In the genomic region with DNA sequence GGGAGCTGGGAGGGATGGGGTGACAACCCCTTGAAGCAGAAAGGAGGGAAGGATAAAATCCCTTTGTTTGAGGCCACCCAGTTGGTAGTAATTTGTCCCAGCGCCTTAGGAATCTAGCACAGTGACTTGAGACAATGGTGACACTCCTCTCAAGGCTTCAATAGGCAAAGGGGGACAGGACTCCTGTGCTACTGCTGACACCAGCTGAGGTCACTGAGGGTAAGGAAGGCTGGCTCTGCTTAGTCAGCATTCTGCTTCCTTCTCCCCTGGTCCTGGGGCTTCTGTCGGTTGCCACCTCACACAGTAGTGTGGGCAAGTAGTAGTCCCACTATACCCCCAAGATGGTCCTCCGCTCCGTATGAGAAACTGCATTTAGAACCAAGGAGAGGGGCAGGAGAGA, we compare ENCODE assay signal across 11 mouse cellular contexts. TPM values are rescaled to one million over a fixed set of nuclear protein-coding genes. Genes with fewer than 3 reads are reported as not detected.
DNase-seq lines count a peak whose midpoint lies in the region; ATAC-seq and TF ChIP-seq lines count a peak whose summit lies in the region.
"Had no signal": no experiment of that assay in that cellular context is flagged by ENCODE, and none has a peak within 500 bp of the region (broad histone marks: within the 10 kb centered on the region; RNA-seq: fewer than 3 reads in every experiment).

No protein-coding gene starts in this region.

- peak; percentile 24 for DNase-seq in embryo, embryonic 11 days
- DNase-seq in midbrain, postnatal 0 days (ENCODE audit: low spot score), result no peak
- no peak for DNase-seq in right cerebral cortex, postnatal 10 days (ENCODE audit: low spot score in 2 of 2)
- no peak for DNase-seq in layer of hippocampus, postnatal 14 days (ENCODE audit: low spot score in 2 of 2)
- DNase-seq: lung, adult 2 months; spleen, adult 18-20 months had no signal

- H3K27ac ChIP-seq in intestine, postnatal 0 days (ENCODE audit: low read depth, low read length), result 0 out of 2 replicates have a peak overlapping the region, but pooled peaks have one; percentile 86
- H3K27ac ChIP-seq in intestine, embryonic 16.5 days (ENCODE audit: low read length), result no peak overlapping the region
- peak overlapping the region; percentile 91 for H3K27ac ChIP-seq in hindbrain, embryonic 13.5 days
- peak overlapping the region; percentile 57; the same call in 1 of the 2 replicates for H3K27ac ChIP-seq in midbrain, postnatal 0 days (ENCODE audit: low read depth, low read length)

- no peak overlapping the region for H3K4me2 ChIP-seq in intestine, postnatal 0 days (replicated peaks; ENCODE audit: low read depth)
- no peak overlapping the region for H3K4me2 ChIP-seq in intestine, embryonic 16.5 days (ENCODE audit: low read depth, low read length)
- H3K4me2 ChIP-seq in hindbrain, embryonic 13.5 days, result no peak overlapping the region
- H3K4me2 ChIP-seq in midbrain, postnatal 0 days (ENCODE audit: low read depth, low read length, poor library complexity, severe bottlenecking), result no peak overlapping the region

- H3K36me3 ChIP-seq in intestine, postnatal 0 days (ENCODE audit: control insufficient read depth, insufficient read depth), result no peaks in the 10 kb centered on the region
- no peaks in the 10 kb centered on the region for H3K36me3 ChIP-seq in intestine, embryonic 16.5 days (ENCODE audit: control insufficient read depth, insufficient read depth, low read length)
- no peaks in the 10 kb centered on the region for H3K36me3 ChIP-seq in hindbrain, embryonic 13.5 days
- no peaks in the 10 kb centered on the region for H3K36me3 ChIP-seq in midbrain, postnatal 0 days (ENCODE audit: insufficient read depth, low read length)

- 70% methylated on average over 4 of the region's 4 CpGs for WGBS in intestine, postnatal 0 days
- 60% methylated on average over 4 of the region's 4 CpGs for WGBS in intestine, embryonic 16.5 days
- WGBS in hindbrain, embryonic 13.5 days, result 21% methylated on average over 4 of the region's 4 CpGs
- WGBS in midbrain, postnatal 0 days, result 38% methylated on average over 4 of the region's 4 CpGs

- ATAC-seq in intestine, postnatal 0 days, result no peak
- no peak for ATAC-seq in intestine, embryonic 16.5 days
- ATAC-seq in hindbrain, embryonic 13.5 days (ENCODE audit: low FRiP score), result no peak
- ATAC-seq in midbrain, postnatal 0 days (ENCODE audit: low FRiP score), result no peak
- ATAC-seq: inflammation-experienced regulatory T-cells, adult 6 months had no signal

- no peaks in the 10 kb centered on the region for H3K27me3 ChIP-seq in intestine, postnatal 0 days (replicated peaks; ENCODE audit: control insufficient read depth, insufficient read depth, low read length)
- H3K27me3 ChIP-seq in intestine, embryonic 16.5 days (replicated peaks; ENCODE audit: control insufficient read depth, insufficient read depth, low read length), result no peaks in the 10 kb centered on the region
- no peaks in the 10 kb centered on the region for H3K27me3 ChIP-seq in hindbrain, embryonic 13.5 days
- H3K27me3 ChIP-seq in midbrain, postnatal 0 days (ENCODE audit: insufficient read depth, low read length), result no peaks in the 10 kb centered on the region
- H3K27me3 ChIP-seq: megakaryocyte, embryonic 14.5 days had no signal

- no peak for TF ChIP-seq CTCF in intestine, postnatal 0 days (IDR thresholded peaks at IDR 0.05; ENCODE audit: low read depth)
- TF ChIP-seq CTCF in midbrain, postnatal 0 days (IDR thresholded peaks at IDR 0.05), result no peak

- H3K4me1 ChIP-seq in intestine, postnatal 0 days (replicated peaks; ENCODE audit: control insufficient read depth, insufficient read depth, low read length), result peaks cover 17% of the 10 kb centered on the region
- H3K4me1 ChIP-seq in intestine, embryonic 16.5 days (ENCODE audit: control insufficient read depth, insufficient read depth, low read length), result peaks cover 49% of the 10 kb centered on the region
- H3K4me1 ChIP-seq in hindbrain, embryonic 13.5 days (replicated peaks), result peaks cover 54% of the 10 kb centered on the region
- peaks cover 21% of the 10 kb centered on the region for H3K4me1 ChIP-seq in midbrain, postnatal 0 days (ENCODE audit: insufficient read depth, low read length)

- H3K9me3 ChIP-seq in intestine, postnatal 0 days (ENCODE audit: control insufficient read depth), result no peaks in the 10 kb centered on the region
- H3K9me3 ChIP-seq in intestine, embryonic 16.5 days (ENCODE audit: control insufficient read depth, low read length), result no peaks in the 10 kb centered on the region
- H3K9me3 ChIP-seq in hindbrain, embryonic 13.5 days, result no peaks in the 10 kb centered on the region
- no peaks in the 10 kb centered on the region for H3K9me3 ChIP-seq in midbrain, postnatal 0 days (ENCODE audit: low read length)

- H3K4me3 ChIP-seq in intestine, postnatal 0 days (ENCODE audit: low read depth, low read length), result no peak overlapping the region
- no peak overlapping the region for H3K4me3 ChIP-seq in intestine, embryonic 16.5 days (ENCODE audit: low read length)
- no peak overlapping the region for H3K4me3 ChIP-seq in hindbrain, embryonic 13.5 days
- H3K4me3 ChIP-seq in midbrain, postnatal 0 days (ENCODE audit: low read depth, low read length), result no peak overlapping the region

- H3K9ac ChIP-seq in intestine, postnatal 0 days (ENCODE audit: low read depth, low read length), result no peak overlapping the region
- no peak overlapping the region for H3K9ac ChIP-seq in intestine, embryonic 16.5 days (ENCODE audit: low read depth, low read length)
- no peak overlapping the region; the same call in 1 of the 2 replicates for H3K9ac ChIP-seq in hindbrain, embryonic 13.5 days
- no peak overlapping the region for H3K9ac ChIP-seq in midbrain, postnatal 0 days (replicated peaks; ENCODE audit: low read length, poor library complexity, severe bottlenecking)

RNA-seq across cellular contexts. Expression of a gene that starts 17.2 kb away (rescaled TPM):
- polyA plus RNA-seq in intestine, postnatal 0 days (2015; fragmentation: Nextera tagmentation; extraction: Ambion mirVana), result 31.9 and 32.3 TPM in 2 replicates
- polyA plus RNA-seq in intestine, embryonic 16.5 days (2015; fragmentation: Nextera tagmentation; extraction: Ambion mirVana), result 14.1 and 23.8 TPM in 2 replicates
- 10.0 and 10.4 TPM in 2 replicates for polyA plus RNA-seq in hindbrain, embryonic 13.5 days (2015; fragmentation: Nextera tagmentation; extraction: Ambion mirVana)
- total RNA-seq in midbrain, postnatal 0 days (2014; rRNA removed), result 23.3 and 25.9 TPM in 2 replicates
- 6.9 and 7.4 TPM in 2 replicates for polyA plus RNA-seq in midbrain, postnatal 0 days (2015; fragmentation: Nextera tagmentation; extraction: Ambion mirVana)
- total RNA-seq in layer of hippocampus, postnatal 14 days (2021), result 10 to 100 TPM in 1 of 2 experiments, 1 to 10 TPM in 1; 9.5 to 11.3 TPM

RNA-seq across cellular contexts. Expression of a gene that starts 17.3 kb away (rescaled TPM):
- 62.2 and 67.7 TPM in 2 replicates for polyA plus RNA-seq in intestine, postnatal 0 days (2015; fragmentation: Nextera tagmentation; extraction: Ambion mirVana)
- polyA plus RNA-seq in intestine, embryonic 16.5 days (2015; fragmentation: Nextera tagmentation; extraction: Ambion mirVana), result 82.9 and 86.3 TPM in 2 replicates
- polyA plus RNA-seq in hindbrain, embryonic 13.5 days (2015; fragmentation: Nextera tagmentation; extraction: Ambion mirVana), result 22.8 and 24.9 TPM in 2 replicates
- 24.0 and 58.3 TPM in 2 replicates for total RNA-seq in midbrain, postnatal 0 days (2014; rRNA removed)
- polyA plus RNA-seq in midbrain, postnatal 0 days (2015; fragmentation: Nextera tagmentation; extraction: Ambion mirVana), result 22.7 and 23.4 TPM in 2 replicates
- 10 to 100 TPM; 14.8 to 17.2 TPM for total RNA-seq in layer of hippocampus, postnatal 14 days (2021)

RNA-seq across cellular contexts. Expression of a gene that starts 56.9 kb away (rescaled TPM):
- 6.0 and 6.3 TPM in 2 replicates for polyA plus RNA-seq in intestine, postnatal 0 days (2015; fragmentation: Nextera tagmentation; extraction: Ambion mirVana)
- 11.0 and 11.2 TPM in 2 replicates for polyA plus RNA-seq in intestine, embryonic 16.5 days (2015; fragmentation: Nextera tagmentation; extraction: Ambion mirVana)
- 21.5 and 21.7 TPM in 2 replicates for polyA plus RNA-seq in hindbrain, embryonic 13.5 days (2015; fragmentation: Nextera tagmentation; extraction: Ambion mirVana)
- total RNA-seq in midbrain, postnatal 0 days (2014; rRNA removed), result 55.4 and 62.0 TPM in 2 replicates
- 31.0 and 32.9 TPM in 2 replicates for polyA plus RNA-seq in midbrain, postnatal 0 days (2015; fragmentation: Nextera tagmentation; extraction: Ambion mirVana)
- 10 to 100 TPM; 18.4 to 21.5 TPM for total RNA-seq in layer of hippocampus, postnatal 14 days (2021)
